Mouse (Mus musculus): Measurements from ENCODE around the gene 9330182L06Rik.

The 9330182L06Rik gene

DNA sequence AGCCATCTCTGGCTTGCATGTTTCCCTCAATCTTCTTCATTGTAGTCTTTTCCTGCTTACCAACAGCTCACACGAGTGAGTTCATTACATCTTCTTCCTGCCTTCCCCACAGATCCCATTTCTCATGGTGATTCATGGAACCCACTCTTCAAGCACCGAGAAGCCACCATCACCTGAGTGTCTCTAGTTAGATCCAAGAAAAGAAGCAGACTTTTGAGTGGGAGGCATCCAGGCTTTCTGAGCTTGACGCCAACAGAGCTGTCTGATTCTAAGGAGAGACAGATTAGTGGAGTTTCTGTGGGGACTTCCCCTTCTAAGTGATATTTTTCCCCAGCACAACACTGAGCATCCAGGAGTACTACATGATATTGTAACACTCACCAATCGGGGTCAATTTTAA is 259.6 kb downstream of the 9330182L06Rik start:
- DNase-seq (ENCODE audit: extremely low spot score), result no peak
